Mouse (Mus musculus) kidney, adult 2 months (tissue): ENCODE measurements around the gene Cd247. TPM values are rescaled to one million over a fixed set of nuclear protein-coding genes. Genes with fewer than 3 reads are reported as not detected.
A peak's percentile ranks its signal among the peaks of the same experiment; 100 is the strongest.
"Not testable (repeated sequence)": the region's sequence is repeated elsewhere in the genome, so short reads cannot be mapped to it uniquely, and the experiment has no call there.

Experiments used
- DNase-seq: peaks from one replicate; pipeline ENCODE4 v3.0.0; 2021
- H3K27ac ChIP-seq: fragments of 200-500 bp; 2 replicates; pipeline ENCODE4 v1.5.1; 2012; ENCODE audit warnings: low read depth, low read length, control low read depth, inconsistent platforms; ENCODE audit not compliant: insufficient read depth
- H3K27me3 ChIP-seq: fragments of 200-500 bp; replicated peaks from 2 replicates; pipeline ENCODE4 v1.6.1; 2012; ENCODE audit warnings: mild to moderate bottlenecking, moderate library complexity, low read length, inconsistent platforms; ENCODE audit not compliant: control insufficient read depth, insufficient read depth
- H3K36me3 ChIP-seq: fragments of 200-500 bp; 2 replicates; pipeline ENCODE4 v1.6.1; 2012; ENCODE audit warnings: mild to moderate bottlenecking, moderate library complexity, low read length, inconsistent platforms; ENCODE audit not compliant: control insufficient read depth, insufficient read depth
- H3K4me1 ChIP-seq: fragments of 200-500 bp; 2 replicates; pipeline ENCODE4 v1.6.1; 2011; ENCODE audit warnings: low read length; ENCODE audit not compliant: control insufficient read depth, insufficient read depth
- H3K4me3 ChIP-seq: fragments of 200-500 bp; 2 replicates; pipeline ENCODE4 v1.5.1; 2011; ENCODE audit warnings: mild to moderate bottlenecking, low read depth, low read length, control low read depth; ENCODE audit not compliant: insufficient read depth
- CTCF ChIP-seq: fragments of 200-500 bp; conservative IDR thresholded peaks from 2 replicates; pipeline ENCODE4 v1.5.1; 2011; ENCODE audit warnings: low read depth, mild to moderate bottlenecking, control low read depth, low read length, moderate library complexity, mixed read lengths; ENCODE audit not compliant: insufficient read depth, insufficient read length
- POLR2A ChIP-seq: fragments of 200-500 bp; IDR thresholded peaks from one replicate; pipeline ENCODE4 v1.6.1; 2011; ENCODE audit warnings: low read depth, low read length, control low read depth
- WGBS: fragments of 180-500 bp; shearing (Covaris S2); methylation state at CpG from one replicate; pipeline ENCODE4 v1.1.7; 2018; 5-methylcytosine and 5-hydroxymethylcytosine counted together
- polyA plus RNA-seq: library from polyadenylated mRNA; depleted of rRNA; stranded (reverse); fragments of >200 nt; gene quantifications from 2 replicates; pipeline ENCODE4 v1.2.3, GENCODE M21; 2012

Gene Cd247
- polyA plus RNA-seq, 1 experiment = 5.5 TPM

DNA sequence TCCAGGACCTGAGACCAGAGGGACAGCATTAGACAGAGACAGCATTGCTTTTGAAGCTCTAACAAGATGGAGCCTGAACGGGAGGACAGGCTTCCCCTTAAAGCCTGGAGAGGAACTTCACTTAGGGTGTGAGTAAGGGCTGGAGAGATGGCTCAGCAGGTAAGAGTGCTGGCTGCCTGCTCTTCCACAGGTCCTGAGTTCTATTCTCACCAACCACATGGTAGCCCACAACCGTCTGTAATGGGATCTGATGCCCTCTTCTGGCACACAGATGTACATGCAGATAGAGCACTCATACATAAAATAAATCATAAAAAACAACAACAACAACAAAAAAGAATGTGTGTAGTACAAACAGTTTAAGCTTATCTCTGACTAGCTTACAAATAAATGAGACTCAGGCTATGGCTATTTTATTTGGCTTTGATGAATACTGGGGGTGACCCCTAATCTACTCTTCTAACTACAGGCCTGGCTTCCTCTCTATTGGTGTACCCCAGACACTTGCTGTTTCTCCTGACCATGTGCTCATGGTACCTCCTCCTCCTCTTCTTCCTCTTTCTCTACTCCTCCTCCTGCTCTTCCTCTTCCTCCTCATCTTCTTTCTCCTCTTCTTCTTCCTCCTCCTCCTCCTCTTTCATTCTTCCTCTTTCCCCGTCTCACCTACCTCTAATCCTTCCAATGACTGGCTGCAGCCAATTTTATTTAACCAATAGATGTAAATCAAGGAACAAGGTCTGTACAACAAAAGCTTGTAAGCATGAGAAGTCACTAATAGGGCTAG is 26.8 kb upstream of the Cd247 start:
- TF ChIP-seq POLR2A = no peak
- TF ChIP-seq CTCF = no peak
- no peak for DNase-seq
- peaks cover 8% of the 10 kb centered on the region for H3K4me1 ChIP-seq
- no peaks in the 10 kb centered on the region for H3K36me3 ChIP-seq
- no peaks in the 10 kb centered on the region for H3K27me3 ChIP-seq
- WGBS = 89% methylated on average over 3 of the region's 3 CpGs
- no peak overlapping the region for H3K4me3 ChIP-seq
- no peak overlapping the region for H3K27ac ChIP-seq

DNA sequence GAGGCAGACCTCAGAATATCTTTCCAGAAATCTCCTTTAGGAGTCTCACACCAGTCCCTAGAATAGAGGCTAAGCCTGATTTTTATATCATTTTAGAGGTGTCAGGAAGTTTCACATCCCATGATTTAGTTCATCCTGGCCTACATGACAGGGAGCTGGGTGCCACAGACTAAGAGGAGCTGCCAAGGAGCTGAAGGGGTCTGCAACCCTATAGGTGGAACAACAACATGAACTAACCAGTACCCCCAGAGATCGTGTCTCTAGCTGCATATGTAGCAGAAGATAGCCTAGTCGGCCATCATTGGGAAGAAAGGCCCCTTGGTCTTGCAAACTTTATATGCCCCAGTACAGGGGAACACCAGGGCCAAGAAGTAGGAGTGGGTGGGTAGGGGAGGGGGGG is 26.0 kb upstream of the Cd247 start:
- not testable (repeated sequence) for H3K27me3 ChIP-seq, H3K27ac ChIP-seq, DNase-seq, H3K4me3 ChIP-seq, H3K4me1 ChIP-seq, H3K36me3 ChIP-seq
- WGBS = 76% methylated on average over 2 of the region's 2 CpGs

- no peak overlapping the region; the same call in 1 of the 2 replicates for H3K4me3 ChIP-seq
- no peaks in the 10 kb centered on the region for H3K27me3 ChIP-seq
- H3K4me1 ChIP-seq = peaks cover 8% of the 10 kb centered on the region
- no peak for TF ChIP-seq CTCF
- no peak for TF ChIP-seq POLR2A
- DNase-seq = no peak
- 22% methylated on average over 14 of the region's 14 CpGs for WGBS
- no peaks in the 10 kb centered on the region for H3K36me3 ChIP-seq
- H3K27ac ChIP-seq = no peak overlapping the region
Measured at GRCm38 (mm10) chr1:165762914-165763634, 25.4 kb upstream of the Cd247 start.

DNA sequence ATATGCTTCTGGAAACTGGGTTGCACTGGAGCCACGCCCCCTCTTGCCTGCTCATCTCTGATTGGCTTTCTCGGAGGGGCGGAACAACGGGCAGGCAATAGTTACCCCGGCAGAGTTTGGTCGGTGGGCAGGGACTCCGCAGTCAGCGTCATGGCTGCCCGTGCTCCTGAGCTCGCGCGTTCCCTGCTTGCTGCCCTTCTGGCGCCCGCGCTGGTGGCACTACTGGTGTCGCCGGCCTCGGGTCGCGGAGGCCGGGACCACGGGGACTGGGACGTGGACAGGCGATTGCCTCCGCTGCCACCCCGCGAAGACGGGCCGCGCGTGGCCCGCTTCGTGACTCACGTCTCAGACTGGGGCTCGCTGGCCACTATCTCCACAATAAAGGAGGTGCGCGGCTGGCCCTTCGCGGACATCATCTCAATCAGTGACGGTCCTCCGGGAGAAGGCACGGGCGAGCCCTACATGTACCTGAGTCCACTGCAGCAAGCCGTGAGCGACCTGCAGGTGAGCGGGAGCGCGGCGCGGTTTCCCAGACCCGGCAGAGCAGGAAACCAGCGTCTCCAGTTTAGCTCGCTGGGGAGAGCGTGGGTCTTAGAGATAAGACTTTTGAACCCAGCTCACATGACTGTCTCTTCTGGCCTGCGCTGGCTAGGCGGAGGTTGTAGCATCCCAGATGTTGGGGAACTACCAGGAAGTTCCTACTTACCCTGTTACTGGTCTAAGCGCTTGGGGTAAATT is 24.7 kb upstream of the Cd247 start, which contains the start of gene Creg1:
Creg1 (plus strand) TSS at position 112 of the 738 bp plus-strand sequence.
- Histone ChIP-seq H3K36me3 (no peaks in the 10 kb centered on the region), H3K27me3 (no peaks in the 10 kb centered on the region), H3K4me1 (peaks cover 8% of the 10 kb centered on the region), H3K27ac (peak within 1 kb of the TSS; percentile 52), H3K4me3 (peak within 1 kb of the TSS; percentile 80)
- DNase-seq = peak; percentile 97
- under 1% methylated on average over 57 of the region's 57 CpGs for WGBS
- peak; percentile 95 for TF ChIP-seq POLR2A
- no peak for TF ChIP-seq CTCF

- 56% methylated on average over 9 of the region's 9 CpGs for WGBS
- TF ChIP-seq POLR2A (no peak), CTCF (no peak)
Measured at GRCm38 (mm10) chr1:165764571-165764970, 23.9 kb upstream of the Cd247 start.

GRCm38 (mm10) chr1:165765041-165765440 is 23.4 kb upstream of the Cd247 start:
- DNase-seq = peak; percentile 16
- peaks cover 8% of the 10 kb centered on the region for H3K4me1 ChIP-seq
- H3K27me3 ChIP-seq = no peaks in the 10 kb centered on the region
- no peak overlapping the region for H3K27ac ChIP-seq
- no peak for TF ChIP-seq POLR2A
- no peak for TF ChIP-seq CTCF
- 78% methylated on average over 11 of the region's 11 CpGs for WGBS
- peak overlapping the region; percentile 21; the same call in 1 of the 2 replicates for H3K4me3 ChIP-seq
- H3K36me3 ChIP-seq = no peaks in the 10 kb centered on the region

More at GRCm38 (mm10) chr1:165764571-165764970, 23.9 kb upstream of the Cd247 start:
- Histone ChIP-seq H3K4me3 (peak overlapping the region; percentile 80), H3K27ac (no peak overlapping the region), H3K4me1 (peaks cover 8% of the 10 kb centered on the region), H3K36me3 (no peaks in the 10 kb centered on the region), H3K27me3 (no peaks in the 10 kb centered on the region)
- DNase-seq = no peak

DNA sequence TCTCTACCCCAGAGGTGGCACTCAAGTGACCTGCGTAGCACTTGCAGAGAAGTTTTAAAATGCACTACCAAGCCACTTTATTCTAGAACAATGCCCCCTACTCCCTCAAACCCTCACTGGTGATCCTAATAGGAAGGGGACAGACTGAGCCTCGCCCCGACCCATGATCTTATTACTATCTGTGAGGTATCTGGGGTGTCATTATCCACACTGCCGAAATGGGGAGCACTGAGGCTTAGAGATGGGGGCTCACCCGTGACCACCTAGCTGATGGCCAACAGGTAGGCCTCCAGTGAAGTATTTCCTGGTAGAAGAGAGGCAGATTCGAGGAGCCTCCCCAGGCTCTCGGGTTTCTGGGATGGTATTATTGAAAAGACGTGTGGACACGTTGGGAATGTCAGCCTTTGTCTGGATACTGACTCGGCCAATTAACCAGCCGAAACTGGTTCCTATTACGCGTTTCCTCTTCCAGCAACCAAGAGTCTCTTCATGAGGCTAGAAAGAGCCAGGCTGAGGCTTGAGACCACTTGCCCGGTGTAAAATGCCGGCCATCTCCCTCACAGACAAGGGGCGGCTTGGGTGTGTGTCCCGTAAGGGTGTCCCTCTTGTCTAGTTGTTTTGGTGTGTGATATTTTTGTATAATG is 22.7 kb upstream of the Cd247 start:
- no peak for DNase-seq
- Histone ChIP-seq H3K27ac (no peak overlapping the region), H3K4me3 (no peak overlapping the region), H3K36me3 (no peaks in the 10 kb centered on the region), H3K4me1 (peaks cover 8% of the 10 kb centered on the region), H3K27me3 (no peaks in the 10 kb centered on the region)
- 85% methylated on average over 17 of the region's 17 CpGs for WGBS
- no peak for TF ChIP-seq CTCF
- TF ChIP-seq POLR2A = no peak
